Mouse (Mus musculus) cortical plate, adult 2 months (tissue): ENCODE results near the gene Tsn. TPM values are rescaled to one million over a fixed set of nuclear protein-coding genes. Genes with fewer than 3 reads are reported as not detected.
A peak's percentile ranks its signal among the peaks of the same experiment; 100 is the strongest.

Experiments used
- H3K27ac ChIP-seq: fragments of 200-500 bp; 2 replicates; pipeline ENCODE4 v1.5.1; 2012; ENCODE audit warnings: low read length, control low read depth, inconsistent platforms; ENCODE audit not compliant: insufficient read depth
- H3K4me1 ChIP-seq: fragments of 200-500 bp; 2 replicates; pipeline ENCODE4 v1.6.1; 2011; ENCODE audit warnings: low read length; ENCODE audit not compliant: control insufficient read depth, insufficient read depth
- H3K4me3 ChIP-seq: fragments of 200-500 bp; 2 replicates; pipeline ENCODE4 v1.5.1; 2011; ENCODE audit warnings: mild to moderate bottlenecking, low read length, control low read depth; ENCODE audit not compliant: insufficient read depth
- CTCF ChIP-seq: fragments of 200-500 bp; IDR thresholded peaks from 2 replicates; pipeline ENCODE4 v1.5.1; 2011; ENCODE audit warnings: mild to moderate bottlenecking, control low read depth, low read length; ENCODE audit not compliant: insufficient read depth; ENCODE audit errors: extremely low read depth
- POLR2A ChIP-seq: fragments of 200-500 bp; IDR thresholded peaks from 2 replicates; pipeline ENCODE4 v1.6.1; 2011; ENCODE audit warnings: mild to moderate bottlenecking, low read length, control low read depth; ENCODE audit not compliant: insufficient read depth; ENCODE audit errors: extremely low read depth
- polyA plus RNA-seq: library from polyadenylated mRNA; depleted of rRNA; stranded (reverse); fragments of >200 nt; gene quantifications from 2 replicates; pipeline ENCODE4 v1.2.3, GENCODE M21; 2012; rRNA removed

Tsn gene
- polyA plus RNA-seq, result 78.3 and 79.8 TPM in 2 replicates

- no peaks in the 10 kb centered on the region; the same call in 1 of the 2 replicates for H3K4me1 ChIP-seq
- H3K27ac ChIP-seq, result peak within 1 kb of the TSS; percentile 97
- TF ChIP-seq CTCF (no peak), POLR2A (no peak)
- peak within 1 kb of the TSS; percentile 92 for H3K4me3 ChIP-seq
These were observed at the start of gene Tsn for GRCm38 (mm10) chr1:118311622-118312326. Tsn (minus strand) TSS chr1:118311739.

- Histone ChIP-seq H3K27ac (no peak overlapping the region), H3K4me1 (peaks cover 2% of the 10 kb centered on the region; the same call in 1 of the 2 replicates)
These were observed 47.7 kb upstream of the Tsn start for GRCm38 (mm10) chr1:118359071-118359761.

GRCm38 (mm10) chr1:118349922-118350321 is 38.4 kb upstream of the Tsn start:
- H3K4me3 ChIP-seq, result no peak overlapping the region
- TF ChIP-seq CTCF, result no peak
- TF ChIP-seq POLR2A, result no peak
- no peak overlapping the region for H3K27ac ChIP-seq
- H3K4me1 ChIP-seq, result no peaks in the 10 kb centered on the region

More at GRCm38 (mm10) chr1:118359071-118359761, 47.7 kb upstream of the Tsn start:
- TF ChIP-seq POLR2A, result no peak
- no peak overlapping the region for H3K4me3 ChIP-seq

GRCm38 (mm10) chr1:118343649-118344435 is 32.3 kb upstream of the Tsn start:
- no peak overlapping the region for H3K27ac ChIP-seq
- TF ChIP-seq POLR2A, result no peak
- no peak for TF ChIP-seq CTCF
- no peaks in the 10 kb centered on the region for H3K4me1 ChIP-seq
- H3K4me3 ChIP-seq, result no peak overlapping the region

GRCm38 (mm10) chr1:118337921-118338320 is 26.4 kb upstream of the Tsn start:
- TF ChIP-seq CTCF (no peak), POLR2A (no peak)
- no peak overlapping the region for H3K4me3 ChIP-seq
- H3K4me1 ChIP-seq, result peaks cover 4% of the 10 kb centered on the region; the same call in 1 of the 2 replicates
- no peak overlapping the region for H3K27ac ChIP-seq

GRCm38 (mm10) chr1:118335847-118336246 is 24.3 kb upstream of the Tsn start:
- Histone ChIP-seq H3K4me3 (no peak overlapping the region), H3K4me1 (peaks cover 4% of the 10 kb centered on the region; the same call in 1 of the 2 replicates), H3K27ac (no peak overlapping the region)
- TF ChIP-seq POLR2A (no peak), CTCF (no peak)

- H3K27ac ChIP-seq, result no peak overlapping the region
- TF ChIP-seq CTCF, result no peak
- peaks cover 4% of the 10 kb centered on the region; the same call in 1 of the 2 replicates for H3K4me1 ChIP-seq
- H3K4me3 ChIP-seq, result no peak overlapping the region
These were observed 23.5 kb upstream of the Tsn start for GRCm38 (mm10) chr1:118334749-118335713.

GRCm38 (mm10) chr1:118321661-118322201 is 10.2 kb upstream of the Tsn start, which contains the start of gene Nifk:
Nifk (plus strand) TSS chr1:118321839.
- peak within 1 kb of the TSS; percentile 85 for H3K4me3 ChIP-seq
- TF ChIP-seq POLR2A, result peak; percentile 56; the same call in 1 of the 2 replicates
- TF ChIP-seq CTCF, result peak; percentile 58; the same call in 1 of the 2 replicates
- no peak within 1 kb of the TSS for H3K27ac ChIP-seq
- H3K4me1 ChIP-seq, result peaks cover 5% of the 10 kb centered on the region
